Mouse (Mus musculus): ENCODE results near the gene Setd1a. TPM values are rescaled to one million over a fixed set of nuclear protein-coding genes. Genes with fewer than 3 reads are reported as not detected.
A peak's percentile ranks its signal among the peaks of the same experiment; 100 is the strongest.

The Setd1a gene
- total and polyA plus RNA-seq, 3 experiments: 9.1 to 104 (median 103) TPM

DNA sequence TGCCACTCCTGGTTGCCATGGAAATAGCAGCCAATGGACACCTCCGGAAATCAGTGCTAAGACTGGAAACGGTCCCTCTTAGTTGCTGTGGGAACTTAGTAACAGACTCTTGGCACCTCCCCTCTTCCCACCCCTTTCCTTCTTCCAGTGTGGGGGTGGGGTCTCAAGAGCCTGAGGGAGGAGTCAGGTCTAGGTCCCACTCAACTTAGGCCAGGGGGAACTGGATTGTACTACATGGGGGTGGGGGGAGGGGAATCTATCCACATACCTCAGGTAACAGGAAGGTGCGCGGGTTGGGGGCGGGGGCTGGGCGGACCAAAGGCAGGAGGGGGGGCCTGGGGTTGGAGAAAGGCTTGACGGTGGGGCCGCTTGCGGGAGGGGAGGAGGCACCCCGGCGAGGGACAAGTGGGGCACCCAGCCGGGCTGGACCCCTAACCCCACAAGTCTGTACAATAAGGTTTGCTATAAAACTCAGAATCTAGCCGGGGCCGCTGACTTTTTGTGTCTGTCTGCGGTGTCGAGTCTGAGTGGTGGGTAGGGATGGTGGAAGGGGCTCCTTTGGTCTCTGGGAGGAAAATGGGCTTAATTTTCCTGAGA lies 7.4 kb upstream of the Setd1a start:
- DNase-seq (ENCODE audit: low spot score) (peak; percentile 54), ATAC-seq (ENCODE audit: extremely low read depth, insufficient number of reproducible peaks, low FRiP score, poor library complexity, severe bottlenecking) (peak; percentile 45)
- Histone ChIP-seq H3K36me3 (replicated peaks) (peaks cover 66% of the 10 kb centered on the region), H3K4me3 (ENCODE audit: low read depth, low read length) (peak overlapping the region; percentile 84), H3K27me3 (ENCODE audit: insufficient read depth, low read length) (no peaks in the 10 kb centered on the region), H3K9me3 (replicated peaks) (no peaks in the 10 kb centered on the region), H3K4me1 (ENCODE audit: insufficient read depth, low read depth, low read length) (peaks cover 80% of the 10 kb centered on the region)
- TF ChIP-seq CTCF (IDR thresholded peaks at IDR 0.05; ENCODE audit: low read depth, low read length) (no peak), POLR2AphosphoS5 (IDR thresholded peaks at IDR 0.05; ENCODE audit: insufficient replicate concordance, low read depth, low read length) (no peak), TAL1 (conservative IDR thresholded peaks at IDR 0.05; ENCODE audit: low read depth, low read length) (no peak), GATA1 (IDR thresholded peaks at IDR 0.05; ENCODE audit: borderline replicate concordance, low read length) (no peak), GATA2 (IDR thresholded peaks at IDR 0.05; ENCODE audit: borderline replicate concordance, low read depth, low read length) (no peak)

DNA sequence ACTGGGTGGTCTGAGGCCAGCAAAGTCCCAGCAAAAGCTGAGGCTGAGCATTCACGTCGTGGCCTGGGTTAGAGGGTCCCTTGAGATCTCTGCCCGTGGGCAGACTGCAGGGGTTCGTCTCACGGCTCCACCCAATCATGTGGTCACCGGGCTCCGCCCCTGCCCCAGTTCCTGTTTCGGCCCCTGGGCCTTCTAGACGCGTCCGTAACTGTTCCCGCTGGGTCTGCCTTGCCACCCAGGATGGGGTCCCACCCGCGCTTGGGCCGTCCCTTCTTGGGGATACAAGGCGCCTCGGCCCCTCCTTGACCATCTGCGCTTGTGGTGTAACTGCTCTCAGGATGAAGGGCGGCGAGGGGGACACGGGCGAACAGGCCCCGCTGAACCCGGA lies 6.8 kb upstream of the Setd1a start, which contains the start of gene Orai3:
Orai3 (plus strand) TSS at position 165 of the 388 bp plus-strand sequence.
- peak; percentile 43 for ATAC-seq (ENCODE audit: extremely low read depth, insufficient number of reproducible peaks, low FRiP score, poor library complexity, severe bottlenecking)
- H3K4me1 ChIP-seq (ENCODE audit: insufficient read depth, low read depth, low read length): peaks cover 84% of the 10 kb centered on the region
- peaks cover 66% of the 10 kb centered on the region for H3K36me3 ChIP-seq (replicated peaks)
- H3K9me3 ChIP-seq (replicated peaks): no peaks in the 10 kb centered on the region
- no peaks in the 10 kb centered on the region for H3K27me3 ChIP-seq (ENCODE audit: insufficient read depth, low read length)
- peak; percentile 89 for DNase-seq (ENCODE audit: low spot score)
- H3K4me3 ChIP-seq (ENCODE audit: low read depth, low read length): peak within 1 kb of the TSS; percentile 84
- TF ChIP-seq POLR2AphosphoS5 (IDR thresholded peaks at IDR 0.05; ENCODE audit: insufficient replicate concordance, low read depth, low read length) (no peak), GATA1 (IDR thresholded peaks at IDR 0.05; ENCODE audit: borderline replicate concordance, low read length) (no peak), CTCF (IDR thresholded peaks at IDR 0.05; ENCODE audit: low read depth, low read length) (no peak), GATA2 (IDR thresholded peaks at IDR 0.05; ENCODE audit: borderline replicate concordance, low read depth, low read length) (no peak), TAL1 (conservative IDR thresholded peaks at IDR 0.05; ENCODE audit: low read depth, low read length) (no peak)

DNA sequence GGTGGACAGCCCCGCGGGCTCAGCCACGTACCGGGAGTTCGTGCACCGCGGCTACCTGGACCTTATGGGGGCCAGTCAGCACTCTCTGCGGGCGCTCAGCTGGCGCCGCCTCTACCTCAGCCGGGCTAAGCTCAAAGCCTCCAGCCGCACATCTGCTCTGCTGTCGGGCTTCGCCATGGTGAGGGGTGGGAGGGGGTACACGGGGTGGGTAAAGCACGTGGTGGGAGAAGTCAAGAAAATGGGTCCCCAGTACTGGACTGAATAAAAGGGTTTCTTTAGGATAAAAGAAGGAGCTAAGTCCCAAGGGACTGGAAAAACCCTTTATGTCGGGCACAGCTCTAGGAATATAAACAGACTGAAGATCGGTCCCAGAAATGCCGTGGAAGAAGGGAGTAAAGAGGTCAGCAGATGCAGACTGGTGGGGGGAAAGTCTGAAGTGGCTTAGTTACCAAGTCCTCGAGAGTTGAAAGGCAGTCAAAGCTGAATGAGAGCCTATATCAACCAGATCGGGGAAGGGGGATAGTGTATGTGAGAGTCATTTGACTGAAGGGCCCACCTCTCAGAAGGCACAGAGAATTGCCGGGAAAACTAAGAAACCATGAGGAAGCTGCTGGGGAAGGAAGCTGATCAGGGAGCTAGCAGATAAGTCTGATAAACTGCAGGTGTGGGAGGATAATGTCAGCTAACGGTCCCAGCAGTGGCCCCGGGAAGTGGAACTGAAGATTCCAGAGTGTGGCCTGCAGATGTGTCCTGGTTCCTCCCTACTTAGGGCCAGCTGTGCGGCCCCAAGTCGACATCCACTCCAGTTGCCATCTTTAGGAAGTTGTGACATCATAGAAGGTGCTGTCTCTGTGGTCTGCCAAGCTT lies 6.2 kb upstream of the Setd1a start:
- ATAC-seq (ENCODE audit: extremely low read depth, insufficient number of reproducible peaks, low FRiP score, poor library complexity, severe bottlenecking): no peak
- H3K4me1 ChIP-seq (ENCODE audit: insufficient read depth, low read depth, low read length): peaks cover 89% of the 10 kb centered on the region
- H3K27me3 ChIP-seq (ENCODE audit: insufficient read depth, low read length): no peaks in the 10 kb centered on the region
- TF ChIP-seq CTCF (IDR thresholded peaks at IDR 0.05; ENCODE audit: low read depth, low read length) (no peak), GATA1 (IDR thresholded peaks at IDR 0.05; ENCODE audit: borderline replicate concordance, low read length) (no peak), POLR2AphosphoS5 (IDR thresholded peaks at IDR 0.05; ENCODE audit: insufficient replicate concordance, low read depth, low read length) (no peak), GATA2 (IDR thresholded peaks at IDR 0.05; ENCODE audit: borderline replicate concordance, low read depth, low read length) (no peak), TAL1 (conservative IDR thresholded peaks at IDR 0.05; ENCODE audit: low read depth, low read length) (no peak)
- peak overlapping the region; percentile 84 for H3K4me3 ChIP-seq (ENCODE audit: low read depth, low read length)
- no peaks in the 10 kb centered on the region for H3K9me3 ChIP-seq (replicated peaks)
- peaks cover 66% of the 10 kb centered on the region for H3K36me3 ChIP-seq (replicated peaks)
- peak; percentile 58 for DNase-seq (ENCODE audit: low spot score)

DNA sequence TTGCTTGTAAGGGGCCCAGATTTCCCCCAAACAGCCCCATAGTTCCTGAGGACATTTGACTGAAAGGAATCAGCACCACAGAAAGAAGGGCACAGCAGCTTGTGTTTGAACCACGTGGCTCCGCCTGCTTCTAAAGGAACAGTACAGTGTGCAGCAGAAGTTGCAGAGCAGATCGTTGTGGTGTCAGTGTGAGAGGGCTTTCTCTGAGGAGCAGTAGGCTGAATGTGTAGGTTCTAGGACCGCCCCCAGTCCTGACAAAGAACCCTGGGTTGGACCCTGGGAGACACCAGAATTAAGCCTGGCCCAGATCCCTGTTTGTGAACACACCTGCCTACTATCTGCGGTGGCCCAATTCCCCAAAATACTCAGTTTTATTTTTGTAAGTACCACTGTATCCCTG lies 5.2 kb upstream of the Setd1a start:
- H3K4me3 ChIP-seq (ENCODE audit: low read depth, low read length): peak overlapping the region; percentile 84; the same call in 1 of the 2 replicates
- H3K36me3 ChIP-seq (replicated peaks): peaks cover 61% of the 10 kb centered on the region
- H3K27me3 ChIP-seq (ENCODE audit: insufficient read depth, low read length): no peaks in the 10 kb centered on the region
- no peak for DNase-seq (ENCODE audit: low spot score)
- ATAC-seq (ENCODE audit: extremely low read depth, insufficient number of reproducible peaks, low FRiP score, poor library complexity, severe bottlenecking): no peak
- TF ChIP-seq GATA1 (IDR thresholded peaks at IDR 0.05; ENCODE audit: borderline replicate concordance, low read length) (no peak), POLR2AphosphoS5 (IDR thresholded peaks at IDR 0.05; ENCODE audit: insufficient replicate concordance, low read depth, low read length) (no peak), CTCF (IDR thresholded peaks at IDR 0.05; ENCODE audit: low read depth, low read length) (no peak), TAL1 (conservative IDR thresholded peaks at IDR 0.05; ENCODE audit: low read depth, low read length) (no peak), GATA2 (IDR thresholded peaks at IDR 0.05; ENCODE audit: borderline replicate concordance, low read depth, low read length) (no peak)
- H3K4me1 ChIP-seq (ENCODE audit: insufficient read depth, low read depth, low read length): peaks cover 89% of the 10 kb centered on the region
- no peaks in the 10 kb centered on the region for H3K9me3 ChIP-seq (replicated peaks)

DNA sequence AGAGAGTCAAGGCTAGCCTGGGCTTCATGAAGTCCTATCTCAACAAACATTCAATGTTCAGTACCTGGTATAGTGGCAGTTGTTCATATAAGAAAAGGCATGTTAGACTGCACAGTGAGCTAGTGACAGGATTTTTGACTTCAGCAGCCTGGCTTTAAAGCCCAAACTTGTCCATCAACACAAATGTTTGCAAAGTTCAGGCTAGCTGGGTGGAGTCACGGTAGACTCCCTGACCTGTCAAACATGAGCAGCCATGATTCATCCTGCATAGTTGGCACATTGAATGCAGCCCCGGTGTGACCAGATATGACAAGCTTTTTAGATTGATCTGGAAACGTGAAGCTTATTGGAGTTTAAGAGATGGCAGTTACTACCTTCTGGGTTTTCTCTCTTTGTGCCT lies 4.4 kb upstream of the Setd1a start:
- no peak for ATAC-seq (ENCODE audit: extremely low read depth, insufficient number of reproducible peaks, low FRiP score, poor library complexity, severe bottlenecking)
- DNase-seq (ENCODE audit: low spot score): no peak
- H3K4me3 ChIP-seq (ENCODE audit: low read depth, low read length): no peak overlapping the region
- TF ChIP-seq TAL1 (conservative IDR thresholded peaks at IDR 0.05; ENCODE audit: low read depth, low read length) (no peak), CTCF (IDR thresholded peaks at IDR 0.05; ENCODE audit: low read depth, low read length) (no peak), GATA1 (IDR thresholded peaks at IDR 0.05; ENCODE audit: borderline replicate concordance, low read length) (no peak), POLR2AphosphoS5 (IDR thresholded peaks at IDR 0.05; ENCODE audit: insufficient replicate concordance, low read depth, low read length) (no peak), GATA2 (IDR thresholded peaks at IDR 0.05; ENCODE audit: borderline replicate concordance, low read depth, low read length) (no peak)
- no peaks in the 10 kb centered on the region for H3K9me3 ChIP-seq (replicated peaks)
- H3K36me3 ChIP-seq (replicated peaks): peaks cover 56% of the 10 kb centered on the region
- H3K27me3 ChIP-seq (ENCODE audit: insufficient read depth, low read length): no peaks in the 10 kb centered on the region
- peaks cover 84% of the 10 kb centered on the region for H3K4me1 ChIP-seq (ENCODE audit: insufficient read depth, low read depth, low read length)

DNA sequence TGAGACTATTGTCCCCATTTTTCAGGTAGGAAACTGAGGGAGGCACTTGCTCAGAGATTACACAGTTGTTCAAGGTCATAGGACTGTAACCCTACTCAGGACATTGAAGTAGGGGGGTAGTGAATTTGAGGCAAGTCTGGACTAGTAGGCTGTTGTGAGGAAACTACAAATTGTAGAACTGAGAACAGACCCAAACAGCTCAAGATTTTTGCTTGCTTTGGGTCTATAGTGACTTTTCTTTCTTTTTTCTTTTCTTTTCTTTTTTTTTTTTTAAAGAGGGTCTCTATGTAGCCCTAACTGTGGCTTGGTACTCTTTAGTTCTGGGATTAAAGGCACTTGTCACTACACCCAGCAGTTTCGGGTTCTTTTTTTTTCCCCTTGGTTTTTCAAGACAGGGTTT lies 3.9 kb upstream of the Setd1a start:
- ATAC-seq (ENCODE audit: extremely low read depth, insufficient number of reproducible peaks, low FRiP score, poor library complexity, severe bottlenecking): no peak
- DNase-seq (ENCODE audit: low spot score): no peak
- H3K4me3 ChIP-seq (ENCODE audit: low read depth, low read length): no peak overlapping the region
- H3K4me1 ChIP-seq (ENCODE audit: insufficient read depth, low read depth, low read length): peaks cover 79% of the 10 kb centered on the region
- no peaks in the 10 kb centered on the region for H3K9me3 ChIP-seq (replicated peaks)
- H3K36me3 ChIP-seq (replicated peaks): peaks cover 52% of the 10 kb centered on the region
- no peaks in the 10 kb centered on the region for H3K27me3 ChIP-seq (ENCODE audit: insufficient read depth, low read length)
- no peak for TF ChIP-seq CTCF (IDR thresholded peaks at IDR 0.05; ENCODE audit: low read depth, low read length)
- TF ChIP-seq GATA2 (IDR thresholded peaks at IDR 0.05; ENCODE audit: borderline replicate concordance, low read depth, low read length): no peak

Data from G1E (cell line).